Mouse (Mus musculus): ENCODE measurements around the gene Mrgbp.

The Mrgbp gene

DNA sequence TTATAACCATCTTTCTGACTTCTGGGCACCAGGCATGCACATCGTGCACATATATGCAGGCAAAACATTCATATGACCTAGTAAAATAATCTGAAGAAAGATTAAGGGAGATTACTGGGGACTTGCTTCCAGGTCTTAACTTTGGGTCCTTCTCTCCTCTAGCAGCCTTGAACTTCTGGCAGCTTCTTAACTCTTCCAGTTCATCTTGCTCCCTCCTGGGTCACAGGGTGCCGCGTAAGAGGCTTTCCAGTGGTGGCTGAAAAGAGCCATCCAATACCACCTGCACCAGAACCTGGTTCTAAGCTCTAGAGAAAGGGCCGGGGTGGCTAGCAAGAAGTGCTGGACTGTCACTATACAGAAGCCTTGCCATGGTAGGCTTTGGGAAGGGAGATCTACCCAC is 16.4 kb downstream of the Mrgbp start, which contains the start of gene Col9a3:
TSS of gene Col9a3 (plus strand) at position 301 of the 400 bp plus-strand sequence.
- DNase-seq, result no peak

DNA sequence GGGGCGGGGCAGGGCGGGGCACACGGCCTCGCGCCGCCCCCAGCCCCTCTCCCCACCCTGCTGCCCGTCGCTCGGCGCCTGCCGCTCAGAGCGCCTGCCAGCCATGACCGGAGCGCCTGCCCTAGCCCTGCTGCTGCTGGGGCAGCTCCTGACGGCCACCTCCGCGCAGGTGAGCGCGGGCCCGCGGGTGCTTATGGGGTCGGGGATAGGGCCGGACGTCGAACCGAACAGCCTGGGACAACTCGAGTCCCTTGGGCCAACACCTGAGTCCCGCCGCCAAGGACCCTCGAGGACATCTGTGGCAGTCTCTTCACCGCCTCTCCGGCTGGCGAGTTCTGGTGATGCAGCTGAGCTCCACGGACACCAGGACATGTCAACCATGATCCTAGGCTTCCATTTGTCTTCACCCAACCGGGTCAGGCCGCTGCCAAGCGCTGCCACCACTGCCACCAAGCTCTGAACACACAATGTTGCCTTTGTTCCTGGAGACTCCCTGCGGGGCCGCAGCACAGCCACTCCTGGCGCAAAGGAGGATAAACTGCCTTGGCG is 17.1 kb downstream of the Mrgbp start:
- DNase-seq, result no peak

DNA sequence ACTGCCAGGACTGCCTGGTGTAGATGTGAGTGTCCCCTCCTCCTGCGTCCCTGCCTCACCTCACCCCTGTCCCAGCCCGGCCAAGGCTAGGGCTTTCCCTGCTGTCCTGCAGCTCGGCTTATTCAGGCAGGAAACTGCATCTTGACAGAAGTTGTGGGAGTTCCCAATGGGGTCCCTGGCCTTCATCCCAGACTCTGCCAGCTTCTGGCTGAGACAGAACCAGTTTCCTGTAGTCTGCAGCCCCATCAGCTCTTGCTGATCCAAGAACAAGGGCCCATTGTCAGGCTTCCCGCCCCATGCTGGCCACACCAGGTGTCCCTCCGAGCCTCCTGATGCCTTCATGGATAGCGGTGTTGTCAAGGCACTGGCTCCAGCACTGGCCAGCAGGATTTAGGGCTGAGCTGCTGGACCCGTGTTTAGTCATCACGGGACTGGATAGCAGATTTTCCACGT is 19.5 kb downstream of the Mrgbp start:
- DNase-seq, result peak; percentile 33

DNA sequence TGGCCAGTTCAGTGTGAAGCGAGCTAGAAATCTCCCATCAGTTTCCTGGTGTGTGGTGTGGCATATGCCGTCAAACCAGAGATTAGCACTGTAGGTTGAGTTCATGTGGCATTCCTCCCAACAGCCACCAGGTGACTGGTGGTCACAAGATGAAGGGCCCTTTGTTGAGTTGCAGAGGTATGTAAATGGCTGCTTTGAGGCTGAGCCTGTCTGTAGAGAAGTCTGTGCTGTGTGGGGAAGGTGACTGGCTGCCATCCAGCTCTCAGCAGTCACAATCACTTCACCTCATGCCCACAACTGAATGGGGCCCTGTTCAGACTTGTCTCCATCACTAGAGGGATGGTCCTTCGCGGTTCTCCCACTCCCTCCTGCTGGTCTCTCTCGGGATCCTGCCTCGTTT is 23.7 kb downstream of the Mrgbp start:
- DNase-seq, result no peak

DNA sequence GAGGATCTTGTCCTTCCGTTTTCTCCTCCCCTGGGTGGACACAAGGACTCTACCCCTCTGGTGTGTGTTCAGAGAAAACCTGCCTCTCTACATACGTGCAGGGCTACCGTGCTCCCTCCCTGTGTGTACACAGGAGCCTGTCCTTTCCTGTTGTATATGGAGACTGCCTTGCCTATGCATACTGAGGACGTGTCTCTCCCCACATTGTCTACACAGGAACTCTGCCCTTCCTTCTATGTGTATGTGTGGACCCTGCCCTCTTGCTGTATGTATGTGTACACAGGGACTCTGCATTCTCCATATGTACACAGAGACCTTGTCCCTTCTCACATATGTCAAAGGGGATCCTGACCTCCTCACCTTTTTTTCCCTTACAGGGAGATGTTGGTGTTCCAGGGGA is 29.2 kb downstream of the Mrgbp start:
- no peak for DNase-seq

DNA sequence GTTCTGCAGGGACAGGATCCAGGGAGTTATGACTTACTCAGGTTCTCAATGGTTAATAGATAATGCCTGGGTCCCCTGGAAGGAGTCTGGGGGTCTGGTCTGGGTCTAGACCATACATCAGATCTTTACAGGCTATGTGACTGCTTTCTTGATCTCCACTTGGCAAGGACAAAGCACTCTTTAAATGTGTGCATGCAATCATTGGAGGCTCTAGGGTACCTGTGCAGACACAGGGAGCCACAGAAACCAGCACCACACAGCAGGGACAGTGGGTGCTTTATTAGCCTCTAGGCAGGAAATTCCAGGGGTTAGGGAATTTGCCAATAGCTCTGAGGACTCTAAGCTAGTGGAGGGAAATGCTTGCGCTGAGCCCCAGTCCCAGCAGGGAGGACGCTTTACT is 30.8 kb downstream of the Mrgbp start:
- no peak for DNase-seq
